Mouse (Mus musculus) cerebellum, adult 2 months (tissue): Measurements from ENCODE around the gene Rasal3. TPM values are rescaled to one million over a fixed set of nuclear protein-coding genes. Genes with fewer than 3 reads are reported as not detected.

Experiments
- DNase-seq, 2 experiments: peaks; one replicate each; pipeline ENCODE4 v3.0.0; 2021
- H3K27ac ChIP-seq: fragments of 200-500 bp; 2 replicates; pipeline ENCODE4 v1.5.1; 2012; ENCODE audit warnings: low read length, control low read depth, inconsistent platforms; ENCODE audit not compliant: insufficient read depth
- H3K27me3 ChIP-seq: fragments of 200-500 bp; 2 replicates; pipeline ENCODE4 v1.6.1; 2012; ENCODE audit warnings: inconsistent platforms, mild to moderate bottlenecking, low read length, moderate library complexity; ENCODE audit not compliant: control insufficient read depth, insufficient read depth
- H3K4me1 ChIP-seq: fragments of 200-500 bp; 2 replicates; pipeline ENCODE4 v1.6.1; 2011; ENCODE audit warnings: low read length; ENCODE audit not compliant: control insufficient read depth, insufficient read depth
- H3K4me3 ChIP-seq: fragments of 200-500 bp; replicated peaks from 2 replicates; pipeline ENCODE3; 2011; ENCODE audit warnings: mild to moderate bottlenecking, low read depth, low read length, control low read depth; ENCODE audit not compliant: insufficient read depth
- CTCF ChIP-seq: fragments of 200-500 bp; IDR thresholded peaks from 2 replicates; pipeline ENCODE4 v1.5.1; 2011; ENCODE audit warnings: low read depth, mild to moderate bottlenecking, control low read depth, low read length, moderate library complexity, borderline replicate concordance; ENCODE audit not compliant: insufficient read depth
- POLR2A ChIP-seq: fragments of 200-500 bp; IDR thresholded peaks from 2 replicates; pipeline ENCODE4 v1.6.1; 2011; ENCODE audit warnings: low read length, control low read depth, borderline replicate concordance; ENCODE audit not compliant: insufficient read depth
- WGBS: fragments of 180-500 bp; shearing (Covaris S2); methylation state at CpG from one replicate; pipeline ENCODE4 v1.1.7; 2018; 5-methylcytosine and 5-hydroxymethylcytosine counted together
- polyA plus RNA-seq: library from polyadenylated mRNA; depleted of rRNA; stranded (reverse); fragments of >200 nt; gene quantifications from 2 replicates; pipeline ENCODE4 v1.2.3, GENCODE M21; 2012

Rasal3 gene
- polyA plus RNA-seq, 1 experiment, result 1.2 TPM

DNA sequence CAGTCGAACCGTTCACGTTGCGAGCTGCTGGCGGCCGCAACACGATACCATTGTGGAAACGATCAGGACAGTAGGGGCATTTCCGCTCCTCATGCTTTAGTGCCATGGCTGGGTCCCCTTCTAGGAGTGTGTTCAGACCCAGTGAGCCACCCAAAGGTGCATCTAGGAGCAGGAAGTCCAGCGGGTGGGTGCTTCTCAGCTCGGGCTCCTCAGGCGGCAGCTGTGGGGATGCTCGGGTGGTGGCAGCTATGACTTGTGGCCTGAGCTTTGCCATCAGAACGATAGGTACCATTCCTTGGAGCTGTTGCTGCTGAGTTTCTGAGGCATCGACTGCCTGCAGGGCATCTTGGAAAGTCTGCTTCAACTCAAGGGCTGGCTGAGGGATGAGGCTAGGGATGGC is 26.9 kb downstream of the Rasal3 start:
- Histone ChIP-seq H3K27me3 (no peaks in the 10 kb centered on the region), H3K27ac (no peak overlapping the region), H3K4me3 (no peak overlapping the region), H3K4me1 (no peaks in the 10 kb centered on the region; the same call in 1 of the 2 replicates)
- WGBS, result 84% methylated on average over 15 of the region's 15 CpGs
- TF ChIP-seq CTCF (no peak), POLR2A (no peak)
- no peak for DNase-seq

DNA sequence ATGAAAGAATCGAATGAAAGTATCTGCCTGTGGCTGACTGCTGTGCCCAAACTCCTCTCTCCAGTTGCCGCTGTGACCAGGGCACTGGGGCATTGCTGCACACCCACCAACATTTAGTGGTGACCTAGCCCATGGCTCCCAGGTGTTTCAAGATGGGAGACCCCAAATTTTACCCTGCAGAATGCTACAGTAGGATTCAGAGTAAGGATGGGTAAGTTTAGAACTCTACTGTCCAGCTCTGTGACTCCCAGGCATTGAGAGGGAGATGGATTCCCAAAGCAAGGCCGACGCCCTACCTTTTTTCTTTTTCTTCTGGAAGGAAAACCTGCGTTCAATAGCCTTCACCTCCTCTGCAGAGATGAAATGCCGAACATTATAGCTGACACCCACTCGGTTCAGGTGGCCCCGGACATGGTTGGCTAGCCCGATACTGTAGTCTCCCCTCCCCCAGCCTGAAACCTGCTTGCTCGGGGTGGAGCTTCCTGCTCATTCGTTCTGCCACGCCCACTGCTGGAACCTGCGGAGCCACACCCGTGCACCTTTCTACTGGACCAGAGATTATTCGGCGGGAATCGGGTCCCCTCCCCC is 34.3 kb downstream of the Rasal3 start:
- 37% methylated on average over 13 of the region's 17 CpGs for whole genome bisulfite sequencing
- no peak overlapping the region for H3K4me3 ChIP-seq
- TF ChIP-seq CTCF (no peak), POLR2A (no peak)
- no peaks in the 10 kb centered on the region for H3K27me3 ChIP-seq
- H3K4me1 ChIP-seq, result 0 out of 2 replicates have a peak, but pooled peaks cover 4% of the 10 kb centered on the region
- DNase-seq, result no peak
- no peak overlapping the region for H3K27ac ChIP-seq

DNA sequence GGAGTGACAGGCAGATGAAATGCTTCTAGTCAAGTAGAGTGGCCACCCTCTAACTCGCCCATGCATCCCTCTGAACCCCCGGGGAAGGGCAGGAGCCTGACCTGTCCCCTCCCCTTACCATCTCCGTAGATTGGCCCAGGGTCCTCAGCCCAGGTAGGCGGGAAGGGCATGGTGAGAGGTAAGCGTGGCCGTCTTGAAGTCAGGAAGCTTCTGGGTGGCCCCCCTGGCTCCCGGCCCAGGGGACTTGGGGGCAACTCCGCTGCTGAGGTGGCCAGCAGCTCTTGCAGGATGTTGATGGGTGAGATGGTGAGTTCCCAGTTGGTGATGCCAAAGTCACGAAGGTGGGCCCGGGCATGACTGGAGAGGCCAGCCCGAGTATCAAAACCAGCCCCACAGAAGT is 35.7 kb downstream of the Rasal3 start:
- Histone ChIP-seq H3K4me1 (peaks cover 7% of the 10 kb centered on the region; the same call in 1 of the 2 replicates), H3K4me3 (no peak overlapping the region), H3K27me3 (no peaks in the 10 kb centered on the region), H3K27ac (no peak overlapping the region)
- DNase-seq, result no peak
- TF ChIP-seq CTCF (no peak), POLR2A (no peak)
- WGBS, result 80% methylated on average over 11 of the region's 11 CpGs

DNA sequence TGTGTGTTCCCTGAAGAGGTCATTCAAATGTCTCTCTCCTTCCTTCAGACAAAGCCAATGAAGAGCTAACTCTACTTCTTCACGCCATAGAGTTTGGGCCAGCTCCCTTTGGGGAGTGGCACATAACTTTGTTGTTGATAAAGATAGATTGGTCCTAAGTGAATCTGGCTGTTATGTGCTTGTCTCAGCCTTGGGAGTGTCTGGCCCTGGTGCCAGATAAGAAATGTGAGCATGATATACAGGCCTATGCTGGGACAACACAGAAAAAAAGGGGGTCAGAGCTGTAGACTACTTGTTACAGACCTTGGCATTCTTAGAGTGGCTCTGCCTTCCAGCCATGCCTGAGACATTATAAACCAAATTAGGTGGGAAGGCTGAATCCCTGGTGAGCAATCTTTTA is 38.1 kb downstream of the Rasal3 start:
- TF ChIP-seq POLR2A, result no peak
- TF ChIP-seq CTCF, result no peak

DNA sequence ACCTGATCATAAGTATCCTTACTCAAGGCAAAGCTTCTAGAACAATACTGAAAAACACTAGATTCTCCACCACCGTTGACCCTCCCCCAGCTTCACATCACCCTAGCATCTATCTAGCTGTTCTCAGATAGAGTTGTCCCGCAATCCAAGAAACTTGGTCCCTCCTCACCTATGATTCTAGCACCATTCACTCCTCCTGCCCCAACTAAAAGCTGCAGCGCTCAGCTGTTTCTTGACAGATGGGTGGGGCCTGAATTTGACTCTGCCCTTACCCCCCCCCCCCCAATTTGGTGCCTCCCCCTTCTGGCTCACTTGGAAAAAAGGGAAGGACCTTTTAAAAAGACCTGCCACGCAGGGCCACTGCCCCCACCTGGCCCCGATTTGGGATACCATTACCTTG is 38.5 kb downstream of the Rasal3 start:
- H3K27me3 ChIP-seq, result no peaks in the 10 kb centered on the region
- 64% methylated on average over 5 of the region's 5 CpGs for WGBS
- peaks cover 10% of the 10 kb centered on the region; the same call in 1 of the 2 replicates for H3K4me1 ChIP-seq
- DNase-seq, result no peak
- TF ChIP-seq POLR2A (no peak), CTCF (no peak)
- H3K4me3 ChIP-seq, result peak overlapping the region; percentile 67
- no peak overlapping the region for H3K27ac ChIP-seq

More for the DNA sequence above, 38.1 kb downstream of the Rasal3 start:
- no peak for DNase-seq
- WGBS, result 84% methylated on average over 1 of the region's 1 CpGs
- Histone ChIP-seq H3K4me1 (peaks cover 10% of the 10 kb centered on the region; the same call in 1 of the 2 replicates), H3K27ac (no peak overlapping the region), H3K27me3 (no peaks in the 10 kb centered on the region), H3K4me3 (no peak overlapping the region)

DNA sequence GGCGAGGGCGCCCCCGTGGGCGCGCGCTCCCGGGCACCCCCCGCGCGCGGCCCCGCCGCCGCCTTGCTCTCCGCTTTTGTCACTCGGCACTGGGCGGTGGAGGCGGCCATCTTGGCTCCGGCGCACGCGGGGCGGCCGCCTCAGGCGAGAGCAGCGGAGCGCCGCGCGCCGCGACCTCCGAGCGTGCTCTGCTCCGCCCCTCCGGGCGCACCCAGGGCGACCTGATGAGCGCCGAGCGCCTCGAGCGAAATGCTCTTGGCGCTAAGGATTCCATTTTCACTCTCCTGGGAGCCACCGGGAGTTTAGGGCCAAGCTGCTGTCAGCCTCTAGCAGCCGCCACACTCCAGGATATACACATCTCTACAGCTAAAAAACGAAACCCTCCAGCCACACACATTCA is 39.1 kb downstream of the Rasal3 start:
- Histone ChIP-seq H3K4me3 (peak overlapping the region; percentile 67), H3K27ac (no peak overlapping the region), H3K4me1 (peaks cover 10% of the 10 kb centered on the region; the same call in 1 of the 2 replicates), H3K27me3 (no peaks in the 10 kb centered on the region)
- no peak for TF ChIP-seq CTCF
- 0 out of 2 replicates have a peak, but pooled peaks have one; percentile 18 for TF ChIP-seq POLR2A
- 0% methylated on average over 32 of the region's 47 CpGs for whole genome bisulfite sequencing
- peak; percentile 85 to 89 for DNase-seq

DNA sequence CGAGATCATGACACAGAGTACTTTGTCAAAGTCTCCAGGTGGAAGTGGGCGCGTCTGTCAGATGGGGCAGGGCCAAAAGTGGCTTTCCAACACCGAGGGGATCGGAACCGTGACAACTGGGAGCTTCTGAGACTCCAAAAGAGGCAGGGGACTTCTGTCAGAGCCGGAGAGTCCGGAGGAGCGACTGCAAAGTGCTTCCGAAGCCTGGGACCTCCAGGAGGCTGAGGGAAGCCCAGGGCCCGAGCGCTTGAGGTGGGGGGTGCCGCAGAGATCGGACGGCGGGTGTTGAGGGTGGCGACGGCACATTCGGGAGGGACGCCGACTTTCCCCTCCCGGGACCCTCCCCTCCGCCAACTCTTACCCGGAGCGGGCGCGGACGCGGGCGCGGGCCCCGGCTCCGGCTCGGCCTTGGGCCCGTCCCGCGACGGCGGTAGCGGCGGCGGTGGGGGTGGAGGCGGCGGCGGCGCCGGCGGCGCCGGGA is 39.5 kb downstream of the Rasal3 start:
- Histone ChIP-seq H3K27me3 (no peaks in the 10 kb centered on the region), H3K4me3 (peak overlapping the region; percentile 67), H3K27ac (no peak overlapping the region), H3K4me1 (peaks cover 10% of the 10 kb centered on the region; the same call in 1 of the 2 replicates)
- TF ChIP-seq CTCF (no peak), POLR2A (no peak)
- under 1% methylated on average over 36 of the region's 50 CpGs for WGBS
- DNase-seq, result no peak

DNA sequence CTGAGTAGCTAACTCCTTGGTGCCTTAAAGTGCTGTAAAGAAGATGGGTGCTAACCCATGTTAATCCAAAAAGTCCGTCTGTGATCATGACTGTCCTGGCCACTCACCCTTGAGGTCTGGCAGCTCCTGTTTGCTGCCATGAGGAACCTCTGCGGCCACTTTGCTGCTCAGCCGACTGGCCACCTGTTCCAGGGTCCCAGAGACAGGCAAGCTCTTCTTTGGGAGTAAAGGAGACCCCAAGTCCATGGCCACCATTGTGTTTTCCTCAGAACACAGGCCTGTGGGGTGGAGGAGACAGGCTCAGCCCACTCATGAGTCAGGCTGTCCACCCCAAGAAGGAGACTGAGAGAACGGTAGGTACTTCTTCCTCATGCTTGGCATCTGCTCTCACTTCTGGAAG is 40.7 kb downstream of the Rasal3 start:
- no peak for DNase-seq
- WGBS, result 52% methylated on average over 4 of the region's 4 CpGs
- Histone ChIP-seq H3K27ac (no peak overlapping the region), H3K4me3 (no peak overlapping the region), H3K4me1 (peaks cover 10% of the 10 kb centered on the region; the same call in 1 of the 2 replicates), H3K27me3 (no peaks in the 10 kb centered on the region)
- TF ChIP-seq POLR2A, result no peak
- TF ChIP-seq CTCF, result no peak
